Mouse (Mus musculus): ENCODE results near the gene Psmd11. TPM values are rescaled to one million over a fixed set of nuclear protein-coding genes. Genes with fewer than 3 reads are reported as not detected.
A peak's percentile ranks its signal among the peaks of the same experiment; 100 is the strongest.

The Psmd11 gene
- total and polyA plus RNA-seq, 2 experiments from 2014 or later = 33.4 to 310 TPM

- Histone ChIP-seq H3K27ac (ENCODE audit: low read depth, low read length) (peak overlapping the region; percentile 100), H3K4me1 (ENCODE audit: insufficient read depth) (peaks cover 42% of the 10 kb centered on the region), H3K36me3 (ENCODE audit: insufficient read depth) (no peaks in the 10 kb centered on the region), H3K27me3 (ENCODE audit: insufficient read depth, low read length) (no peaks in the 10 kb centered on the region), H3K4me2 (ENCODE audit: low read depth) (no peak overlapping the region), H3K9me3 (ENCODE audit: low read length) (no peaks in the 10 kb centered on the region), H3K9ac (no peak overlapping the region), H3K4me3 (ENCODE audit: low read depth, low read length) (no peak overlapping the region)
- 78% methylated on average over 3 of the region's 3 CpGs for WGBS
- no peak for TF ChIP-seq CTCF (IDR thresholded peaks at IDR 0.05; ENCODE audit: low read depth)
- no peak for ATAC-seq
- no peak for DNase-seq
Measured at GRCm38 (mm10) chr11:80505581-80505980, 77.2 kb downstream of the Psmd11 start.

- no peak overlapping the region for H3K4me2 ChIP-seq (ENCODE audit: low read depth)
- no peak overlapping the region for H3K4me3 ChIP-seq (ENCODE audit: low read depth, low read length)
- no peaks in the 10 kb centered on the region for H3K9me3 ChIP-seq (ENCODE audit: low read length)
- H3K9ac ChIP-seq = no peak overlapping the region
- ATAC-seq = no peak
- 0 out of 2 replicates have a peak, but pooled peaks have one; percentile 3 for TF ChIP-seq CTCF (IDR thresholded peaks at IDR 0.05; ENCODE audit: low read depth)
- no peak overlapping the region for H3K27ac ChIP-seq (ENCODE audit: low read depth, low read length)
- no peaks in the 10 kb centered on the region for H3K27me3 ChIP-seq (ENCODE audit: insufficient read depth, low read length)
- no peak for DNase-seq
- no peaks in the 10 kb centered on the region for H3K36me3 ChIP-seq (ENCODE audit: insufficient read depth)
- peaks cover 42% of the 10 kb centered on the region for H3K4me1 ChIP-seq (ENCODE audit: insufficient read depth)
Measured at GRCm38 (mm10) chr11:80506483-80506882, 78.1 kb downstream of the Psmd11 start.

GRCm38 (mm10) chr11:80507791-80508190 is 79.4 kb downstream of the Psmd11 start:
- Histone ChIP-seq H3K27me3 (ENCODE audit: insufficient read depth, low read length) (no peaks in the 10 kb centered on the region), H3K4me3 (ENCODE audit: low read depth, low read length) (no peak overlapping the region), H3K27ac (ENCODE audit: low read depth, low read length) (no peak overlapping the region), H3K9me3 (ENCODE audit: low read length) (no peaks in the 10 kb centered on the region), H3K9ac (no peak overlapping the region), H3K4me2 (ENCODE audit: low read depth) (no peak overlapping the region), H3K36me3 (ENCODE audit: insufficient read depth) (no peaks in the 10 kb centered on the region), H3K4me1 (ENCODE audit: insufficient read depth) (peaks cover 42% of the 10 kb centered on the region)
- DNase-seq = no peak
- ATAC-seq = no peak
- no peak for TF ChIP-seq CTCF (IDR thresholded peaks at IDR 0.05; ENCODE audit: low read depth)
- 92% methylated on average over 6 of the region's 6 CpGs for WGBS

DNA sequence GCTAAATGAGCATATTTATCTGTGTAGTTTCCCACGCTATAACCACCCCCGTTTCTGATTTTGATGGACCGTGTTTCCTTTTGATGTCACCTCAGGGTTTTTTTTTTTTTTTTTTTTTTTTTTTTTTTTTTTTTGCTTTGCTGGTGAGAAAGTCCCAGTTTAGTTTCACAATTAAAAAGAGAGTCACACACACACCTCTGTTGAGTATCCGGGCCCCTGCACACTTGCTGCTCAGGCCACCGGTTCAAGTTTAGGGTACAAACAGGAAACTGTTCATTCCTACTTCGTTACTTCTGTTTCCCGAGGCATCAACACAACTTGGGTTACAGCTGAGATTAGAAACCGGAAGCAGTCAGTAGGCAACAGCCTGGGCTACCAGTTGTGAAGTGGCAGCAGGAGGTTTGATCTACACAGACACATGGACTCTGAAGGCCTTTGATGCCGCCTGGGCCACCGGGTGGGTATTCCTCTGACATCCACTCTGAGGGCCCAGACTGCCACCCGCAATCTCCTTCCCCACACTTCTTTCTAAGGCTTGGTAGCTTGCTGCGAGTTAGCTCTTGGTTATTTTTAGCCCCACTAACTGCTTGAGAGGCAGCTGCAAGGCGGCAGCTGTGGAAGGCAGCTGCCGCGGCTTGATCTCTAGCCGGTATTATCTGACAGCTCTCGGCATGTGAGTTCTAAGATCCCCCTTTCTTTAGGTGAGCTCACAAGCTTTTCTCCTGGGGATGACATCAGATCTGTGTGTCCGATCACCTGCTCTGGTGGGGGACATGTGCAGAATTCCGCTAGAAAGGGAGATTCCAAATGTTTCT is 80.2 kb downstream of the Psmd11 start:
- Histone ChIP-seq H3K4me2 (ENCODE audit: low read depth) (0 out of 2 replicates have a peak overlapping the region, but pooled peaks have one; percentile 1), H3K36me3 (ENCODE audit: insufficient read depth) (no peaks in the 10 kb centered on the region), H3K4me3 (ENCODE audit: low read depth, low read length) (no peak overlapping the region), H3K27ac (ENCODE audit: low read depth, low read length) (peak overlapping the region; percentile 80), H3K9ac (no peak overlapping the region), H3K27me3 (ENCODE audit: insufficient read depth, low read length) (no peaks in the 10 kb centered on the region), H3K4me1 (ENCODE audit: insufficient read depth) (peaks cover 35% of the 10 kb centered on the region), H3K9me3 (ENCODE audit: low read length) (no peaks in the 10 kb centered on the region)
- WGBS = 48% methylated on average over 19 of the region's 19 CpGs
- TF ChIP-seq CTCF (IDR thresholded peaks at IDR 0.05; ENCODE audit: low read depth) = no peak
- DNase-seq = peak; percentile 62
- no peak for ATAC-seq

DNA sequence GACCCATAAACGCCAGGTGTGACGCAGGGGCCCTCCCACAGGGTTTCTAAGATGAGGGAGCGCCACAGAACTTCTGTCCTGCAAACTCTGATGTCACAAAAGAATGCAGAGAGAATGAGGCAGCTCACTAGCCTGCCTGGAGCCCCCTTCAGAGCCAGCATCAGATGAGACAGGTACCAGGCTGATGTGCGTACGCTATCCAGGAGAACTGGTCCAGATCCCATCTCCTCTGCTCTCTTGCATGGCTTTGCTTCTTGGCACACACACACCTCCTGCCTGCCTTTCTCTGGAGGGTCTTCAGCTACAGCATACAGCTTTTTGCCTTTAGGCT is 80.7 kb downstream of the Psmd11 start:
- 0 out of 2 replicates have a peak overlapping the region, but pooled peaks have one; percentile 14 for H3K9ac ChIP-seq
- peak overlapping the region; percentile 80 for H3K27ac ChIP-seq (ENCODE audit: low read depth, low read length)
- peaks cover 30% of the 10 kb centered on the region for H3K4me1 ChIP-seq (ENCODE audit: insufficient read depth)
- ATAC-seq (no peak), DNase-seq (no peak)
- H3K9me3 ChIP-seq (ENCODE audit: low read length) = no peaks in the 10 kb centered on the region
- no peaks in the 10 kb centered on the region for H3K27me3 ChIP-seq (ENCODE audit: insufficient read depth, low read length)
- 0 out of 2 replicates have a peak overlapping the region, but pooled peaks have one; percentile 1 for H3K4me2 ChIP-seq (ENCODE audit: low read depth)
- H3K4me3 ChIP-seq (ENCODE audit: low read depth, low read length) = no peak overlapping the region
- WGBS = 72% methylated on average over 5 of the region's 5 CpGs
- H3K36me3 ChIP-seq (ENCODE audit: insufficient read depth) = no peaks in the 10 kb centered on the region
- no peak for TF ChIP-seq CTCF (IDR thresholded peaks at IDR 0.05; ENCODE audit: low read depth)

GRCm38 (mm10) chr11:80510124-80510523 is 81.7 kb downstream of the Psmd11 start:
- WGBS = 87% methylated on average over 10 of the region's 10 CpGs

DNA sequence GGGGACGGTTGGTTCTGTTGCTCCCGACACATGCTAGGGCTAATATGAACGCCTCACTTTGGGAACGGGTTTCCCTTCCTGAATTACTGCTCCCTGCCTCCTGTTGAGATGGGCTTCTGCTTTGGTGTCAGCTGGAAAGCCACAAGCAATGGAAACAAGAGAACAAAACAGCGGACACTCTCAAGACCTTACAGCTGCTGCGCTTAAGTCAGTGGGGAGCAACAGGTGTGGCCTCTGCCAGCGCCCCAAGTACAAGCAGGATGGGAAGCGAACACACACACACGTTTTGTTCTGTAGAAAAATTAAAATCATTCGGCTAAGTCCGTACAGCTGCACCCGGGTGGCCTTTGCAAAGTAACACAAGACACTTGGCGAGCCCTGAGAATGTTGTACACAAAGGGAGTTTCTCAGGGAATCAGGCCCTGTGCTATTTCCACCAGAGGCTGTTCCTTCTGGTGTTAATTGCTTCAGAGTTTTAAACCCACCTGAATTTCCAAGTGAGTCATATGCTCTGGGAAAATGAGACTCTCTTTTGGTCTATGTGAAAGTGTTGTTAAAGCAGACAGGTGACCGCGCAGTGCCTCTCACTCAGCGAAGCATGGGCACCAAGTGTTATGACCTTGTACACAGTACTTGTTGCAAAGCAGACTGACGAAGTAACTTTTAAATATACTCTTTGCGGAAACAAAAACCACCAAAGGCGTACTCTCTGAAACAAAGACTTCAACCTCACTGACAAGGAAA is 84.1 kb downstream of the Psmd11 start:
- no peak overlapping the region for H3K4me2 ChIP-seq (ENCODE audit: low read depth)
- H3K9me3 ChIP-seq (ENCODE audit: low read length) = no peaks in the 10 kb centered on the region
- no peak for ATAC-seq
- no peak overlapping the region for H3K4me3 ChIP-seq (ENCODE audit: low read depth, low read length)
- H3K27me3 ChIP-seq (ENCODE audit: insufficient read depth, low read length) = no peaks in the 10 kb centered on the region
- no peaks in the 10 kb centered on the region for H3K36me3 ChIP-seq (ENCODE audit: insufficient read depth)
- no peak overlapping the region for H3K9ac ChIP-seq
- H3K4me1 ChIP-seq (ENCODE audit: insufficient read depth) = peaks cover 34% of the 10 kb centered on the region
- 0 out of 2 replicates have a peak, but pooled peaks have one; percentile 5 for TF ChIP-seq CTCF (IDR thresholded peaks at IDR 0.05; ENCODE audit: low read depth)
- no peak overlapping the region for H3K27ac ChIP-seq (ENCODE audit: low read depth, low read length)
- no peak for DNase-seq
- WGBS = 55% methylated on average over 19 of the region's 19 CpGs

More at GRCm38 (mm10) chr11:80510124-80510523, 81.7 kb downstream of the Psmd11 start:
- ATAC-seq (no peak), DNase-seq (no peak)
- no peak for TF ChIP-seq CTCF (IDR thresholded peaks at IDR 0.05; ENCODE audit: low read depth)
- H3K4me1 ChIP-seq (ENCODE audit: insufficient read depth) = peaks cover 22% of the 10 kb centered on the region
- no peak overlapping the region for H3K9ac ChIP-seq
- no peak overlapping the region for H3K4me2 ChIP-seq (ENCODE audit: low read depth)
- H3K27me3 ChIP-seq (ENCODE audit: insufficient read depth, low read length) = no peaks in the 10 kb centered on the region
- H3K9me3 ChIP-seq (ENCODE audit: low read length) = no peaks in the 10 kb centered on the region
- no peak overlapping the region for H3K4me3 ChIP-seq (ENCODE audit: low read depth, low read length)
- no peak overlapping the region for H3K27ac ChIP-seq (ENCODE audit: low read depth, low read length)
- no peaks in the 10 kb centered on the region for H3K36me3 ChIP-seq (ENCODE audit: insufficient read depth)

All from forebrain, postnatal 0 days (tissue).